Mouse (Mus musculus): ENCODE measurements around the gene Defa36. TPM values are rescaled to one million over a fixed set of nuclear protein-coding genes. Genes with fewer than 3 reads are reported as not detected.

The Defa36 gene
- not detected for polyA plus RNA-seq (2017; shearing (Covaris generic))

GRCm38 (mm10) chr8:21427111-21427510 is at the start of gene Defa36:
Gene Defa36, plus strand, starts transcription at chr8:21427411.

GRCm38 (mm10) chr8:21378215-21378614 is 49.0 kb upstream of the Defa36 start, which contains the start of gene Defa2:
Gene Defa2, plus strand, starts transcription at chr8:21378515.

GRCm38 (mm10) chr8:21391511-21391910 is 35.7 kb upstream of the Defa36 start, which contains the start of gene Defa33:
Gene Defa33, plus strand, starts transcription at chr8:21391811.

GRCm38 (mm10) chr8:21456460-21456859 is 29.2 kb downstream of the Defa36 start, which contains the start of gene Gm7849:
Gene Gm7849, minus strand, starts transcription at chr8:21456560.

Other genes starting within 250 kb of the Defa36 start
- gene Defa31, start 235.8 kb upstream of the Defa36 start, polyA plus RNA-seq (2017; shearing (Covaris generic)): not detected
- gene Gm15293, start 225.8 kb upstream of the Defa36 start, polyA plus RNA-seq (2017; shearing (Covaris generic)): not detected
- not detected for gene Gm15292, start 177.7 kb upstream of the Defa36 start, polyA plus RNA-seq (2017; shearing (Covaris generic))
- gene Defa27, start 111.9 kb upstream of the Defa36 start, polyA plus RNA-seq (2017; shearing (Covaris generic)): not detected
- not detected for gene Defa29, start 100.4 kb upstream of the Defa36 start, polyA plus RNA-seq (2017; shearing (Covaris generic))
- not detected for gene Defa2, start 48.9 kb upstream of the Defa36 start, polyA plus RNA-seq (2017; shearing (Covaris generic))
- gene Defa33, start 35.6 kb upstream of the Defa36 start, polyA plus RNA-seq (2017; shearing (Covaris generic)): not detected
- not detected for gene Gm7849, start 29.1 kb downstream of the Defa36 start, polyA plus RNA-seq (2017; shearing (Covaris generic))
- not detected for gene Defa20, start 81.8 kb downstream of the Defa36 start, polyA plus RNA-seq (2017; shearing (Covaris generic))
- gene Defa32, start 101.6 kb downstream of the Defa36 start, polyA plus RNA-seq (2017; shearing (Covaris generic)): not detected
- gene Defa37, start 138.0 kb downstream of the Defa36 start, polyA plus RNA-seq (2017; shearing (Covaris generic)): not detected
- not detected for gene Defa28, start 155.6 kb downstream of the Defa36 start, polyA plus RNA-seq (2017; shearing (Covaris generic))
- gene Gm7861, start 167.1 kb downstream of the Defa36 start, polyA plus RNA-seq (2017; shearing (Covaris generic)): not detected
- not detected for gene Defa26, start 190.8 kb downstream of the Defa36 start, polyA plus RNA-seq (2017; shearing (Covaris generic))
- not detected for gene Defa17, start 228.4 kb downstream of the Defa36 start, polyA plus RNA-seq (2017; shearing (Covaris generic))
- not detected for gene Defa34, start 238.4 kb downstream of the Defa36 start, polyA plus RNA-seq (2017; shearing (Covaris generic))